Mouse (Mus musculus): Measurements from ENCODE around the gene Ssh2.

Gene Ssh2

DNA sequence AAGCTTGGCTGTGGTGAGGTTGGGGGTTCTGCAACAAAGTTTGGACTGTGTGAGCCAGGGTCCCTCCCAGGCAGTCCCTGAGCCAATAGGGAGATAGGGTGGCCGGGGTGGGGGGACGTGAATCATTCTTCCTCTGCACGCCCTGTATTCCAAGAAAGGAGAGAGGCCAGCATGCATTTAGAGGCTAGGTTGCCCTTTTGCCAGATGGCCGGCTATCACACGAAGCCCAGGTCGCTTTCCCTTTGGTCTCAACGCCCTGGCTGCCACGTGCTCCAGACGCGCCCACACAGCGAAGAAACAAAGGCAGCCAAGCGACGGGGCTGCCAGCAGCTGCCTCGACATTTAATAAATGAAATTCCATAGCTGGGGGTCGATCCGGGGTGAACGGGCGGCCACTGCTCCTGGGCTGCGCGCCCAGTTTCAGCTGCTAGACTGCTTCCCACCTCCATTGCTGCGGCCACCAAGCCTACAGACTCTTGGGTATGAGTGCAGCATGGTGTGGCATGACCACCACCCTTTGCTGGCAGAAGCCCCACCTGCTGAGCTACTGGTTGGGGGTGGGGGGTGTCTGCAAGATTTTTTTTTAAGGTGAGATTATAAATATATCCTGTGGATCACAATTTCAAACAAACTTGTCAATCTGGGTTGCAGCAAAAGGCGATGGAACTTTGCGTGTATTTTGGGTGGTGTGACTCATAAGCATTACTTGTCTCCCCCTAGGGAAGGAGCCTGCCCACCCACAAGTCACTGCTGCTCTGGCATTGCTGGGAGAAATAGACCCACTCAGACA lies 275.6 kb downstream of the Ssh2 start:
- ATAC-seq (ENCODE audit: low TSS enrichment) = no peak

GRCm38 (mm10) chr11:77492311-77492871 lies 276.3 kb downstream of the Ssh2 start:
- no peak for ATAC-seq (ENCODE audit: low TSS enrichment)

DNA sequence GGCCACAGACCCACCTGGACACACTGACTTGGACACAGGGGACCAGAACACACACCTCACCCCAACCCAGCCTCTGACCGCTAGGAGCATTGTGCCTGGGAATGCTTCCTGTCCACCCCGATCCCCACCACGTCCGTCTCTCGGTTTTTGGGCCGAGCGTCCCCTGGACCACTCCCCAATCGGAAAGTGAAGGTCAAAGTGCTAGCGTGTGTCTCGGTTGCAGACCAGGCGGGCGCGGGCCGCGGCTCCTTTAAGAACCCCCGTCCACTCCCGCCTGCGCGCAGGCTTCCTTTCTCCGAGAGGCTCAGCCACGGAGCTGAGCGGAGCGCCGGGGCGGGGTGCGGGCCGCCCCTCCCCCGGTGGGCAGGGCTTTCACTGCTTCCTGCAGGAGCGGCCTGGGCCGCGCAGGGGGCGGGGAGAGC lies 276.8 kb downstream of the Ssh2 start:
- peak; percentile 49 for ATAC-seq (ENCODE audit: low TSS enrichment)

DNA sequence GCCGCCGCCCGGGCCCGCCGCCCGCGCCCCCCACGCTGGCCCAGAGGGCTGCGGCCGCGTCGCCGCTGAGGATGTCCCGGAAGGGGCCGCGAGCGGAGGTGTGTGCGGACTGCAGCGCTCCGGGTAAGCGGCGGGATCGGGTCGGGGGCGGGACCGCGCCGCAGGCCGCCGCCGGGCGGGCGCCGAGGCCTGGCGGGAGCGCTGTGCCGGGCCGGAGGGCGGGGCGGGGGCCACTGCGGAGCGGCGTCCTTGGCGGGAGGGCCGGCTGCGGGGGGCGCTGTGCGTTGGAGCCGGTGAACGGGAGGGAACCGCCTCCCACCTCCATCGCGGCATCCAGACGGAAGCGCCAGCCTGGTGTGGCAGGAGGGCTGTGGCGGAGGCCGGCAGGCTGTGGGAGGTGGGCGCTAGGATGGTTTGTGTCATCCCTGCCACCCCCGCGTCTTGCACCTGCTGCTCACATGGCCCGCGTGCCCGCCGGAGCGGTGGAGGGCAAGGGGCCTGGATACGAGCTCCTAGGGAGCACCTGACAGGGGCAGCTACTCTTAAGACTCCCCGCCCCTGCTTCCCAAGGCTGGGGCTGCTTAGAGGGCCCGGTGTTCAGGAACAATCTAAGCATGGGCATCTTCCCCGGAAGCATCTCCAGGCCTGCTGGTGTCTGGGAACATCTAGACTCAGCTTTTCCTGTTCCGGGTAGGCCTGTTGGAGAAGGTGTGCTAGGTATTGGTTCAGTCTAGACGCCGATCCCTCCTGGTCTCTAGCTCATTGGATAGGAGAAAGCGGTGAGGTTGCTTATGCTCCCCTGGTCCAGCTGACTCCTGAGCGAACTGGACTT lies 277.6 kb downstream of the Ssh2 start, which contains the start of gene Git1:
Gene Git1 (plus strand): TSS at position 51 of the 832 bp plus-strand sequence.
- ATAC-seq (ENCODE audit: low TSS enrichment) = peak; percentile 21

DNA sequence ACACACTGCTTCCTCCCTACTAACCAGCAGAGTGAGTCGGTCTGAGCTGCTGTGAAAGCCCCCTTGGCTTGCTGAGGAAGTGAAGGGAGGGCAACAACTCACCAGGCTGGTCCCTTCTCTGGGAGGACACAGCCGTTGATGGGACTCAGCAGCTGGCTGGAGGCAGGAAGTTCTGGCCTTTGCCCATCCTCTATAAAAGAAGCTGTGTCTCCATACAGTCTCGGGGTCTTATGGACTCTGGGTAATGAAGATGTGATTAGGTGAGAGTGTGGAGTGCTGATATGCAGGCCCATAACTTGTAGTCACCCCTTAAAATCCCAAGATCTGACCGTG lies 278.2 kb downstream of the Ssh2 start:
- ATAC-seq (ENCODE audit: low TSS enrichment) = no peak

DNA sequence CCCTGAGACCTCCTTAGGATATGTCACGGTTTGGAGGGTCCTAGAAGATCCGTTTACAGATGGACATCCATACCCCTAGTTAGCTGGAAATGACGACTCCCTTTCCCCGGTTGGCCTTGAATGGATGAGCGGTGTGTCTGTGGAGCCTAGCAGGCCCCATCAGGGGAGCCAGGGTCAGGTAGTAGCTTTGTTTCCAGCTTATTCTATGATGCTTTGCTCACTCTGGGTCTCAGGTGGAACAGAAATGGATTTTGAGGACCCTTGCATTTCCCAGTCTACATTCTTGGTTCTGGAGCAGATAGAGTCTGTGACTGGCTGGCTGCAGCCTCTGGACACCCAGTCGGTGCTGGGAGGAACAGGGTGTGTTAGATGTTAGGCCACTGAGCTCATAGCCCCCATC lies 278.7 kb downstream of the Ssh2 start:
- no peak for ATAC-seq (ENCODE audit: low TSS enrichment)

- ATAC-seq (ENCODE audit: low TSS enrichment) = no peak
Observed at GRCm38 (mm10) chr11:77495507-77495906, 279.4 kb downstream of the Ssh2 start.

DNA sequence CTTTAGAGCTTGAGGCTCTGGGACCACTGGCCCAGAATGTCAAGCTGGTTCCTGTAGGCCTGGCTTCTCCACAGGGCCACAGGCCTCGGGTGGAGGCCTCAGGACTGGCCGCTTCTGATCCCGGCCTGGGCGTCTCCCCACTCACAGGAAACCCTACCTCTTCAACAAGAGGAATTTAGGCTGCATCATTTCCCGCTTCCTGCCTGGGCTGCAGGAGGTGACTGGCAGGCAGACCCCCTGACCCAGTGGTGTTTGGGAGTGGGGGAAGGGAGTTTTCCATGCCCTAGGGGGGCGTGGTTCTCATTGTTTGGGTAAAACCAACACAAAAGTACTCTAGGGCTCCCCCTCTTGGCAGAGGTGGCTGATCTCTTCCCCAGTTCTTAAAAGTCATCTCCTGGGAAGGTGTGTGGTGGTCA lies 281.3 kb downstream of the Ssh2 start:
- ATAC-seq (ENCODE audit: low TSS enrichment) = no peak

GRCm38 (mm10) chr11:77497851-77498250 lies 281.8 kb downstream of the Ssh2 start:
- ATAC-seq (ENCODE audit: low TSS enrichment) = no peak

- ATAC-seq (ENCODE audit: low TSS enrichment) = no peak
Observed at GRCm38 (mm10) chr11:77498261-77499139, 282.4 kb downstream of the Ssh2 start.

DNA sequence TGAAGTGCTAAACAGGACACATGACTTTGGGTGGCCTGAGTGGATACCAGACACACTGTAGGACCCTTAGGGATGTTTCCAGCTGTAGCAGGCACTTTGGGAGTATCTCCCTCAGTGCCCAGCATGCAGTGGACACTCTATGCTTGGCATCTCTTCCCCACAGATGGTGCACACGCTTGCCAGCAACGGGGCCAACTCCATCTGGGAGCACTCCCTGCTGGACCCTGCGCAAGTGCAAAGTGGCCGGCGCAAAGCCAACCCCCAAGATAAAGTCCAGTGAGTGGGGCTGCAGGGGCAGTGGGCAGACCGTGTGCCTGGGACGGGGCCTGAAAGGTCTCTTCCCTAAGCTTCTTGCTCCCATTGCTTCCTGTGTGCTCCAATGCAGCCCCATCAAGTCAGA lies 283.3 kb downstream of the Ssh2 start:
- ATAC-seq (ENCODE audit: low TSS enrichment) = peak; percentile 22; the same call in 1 of the 2 replicates

DNA sequence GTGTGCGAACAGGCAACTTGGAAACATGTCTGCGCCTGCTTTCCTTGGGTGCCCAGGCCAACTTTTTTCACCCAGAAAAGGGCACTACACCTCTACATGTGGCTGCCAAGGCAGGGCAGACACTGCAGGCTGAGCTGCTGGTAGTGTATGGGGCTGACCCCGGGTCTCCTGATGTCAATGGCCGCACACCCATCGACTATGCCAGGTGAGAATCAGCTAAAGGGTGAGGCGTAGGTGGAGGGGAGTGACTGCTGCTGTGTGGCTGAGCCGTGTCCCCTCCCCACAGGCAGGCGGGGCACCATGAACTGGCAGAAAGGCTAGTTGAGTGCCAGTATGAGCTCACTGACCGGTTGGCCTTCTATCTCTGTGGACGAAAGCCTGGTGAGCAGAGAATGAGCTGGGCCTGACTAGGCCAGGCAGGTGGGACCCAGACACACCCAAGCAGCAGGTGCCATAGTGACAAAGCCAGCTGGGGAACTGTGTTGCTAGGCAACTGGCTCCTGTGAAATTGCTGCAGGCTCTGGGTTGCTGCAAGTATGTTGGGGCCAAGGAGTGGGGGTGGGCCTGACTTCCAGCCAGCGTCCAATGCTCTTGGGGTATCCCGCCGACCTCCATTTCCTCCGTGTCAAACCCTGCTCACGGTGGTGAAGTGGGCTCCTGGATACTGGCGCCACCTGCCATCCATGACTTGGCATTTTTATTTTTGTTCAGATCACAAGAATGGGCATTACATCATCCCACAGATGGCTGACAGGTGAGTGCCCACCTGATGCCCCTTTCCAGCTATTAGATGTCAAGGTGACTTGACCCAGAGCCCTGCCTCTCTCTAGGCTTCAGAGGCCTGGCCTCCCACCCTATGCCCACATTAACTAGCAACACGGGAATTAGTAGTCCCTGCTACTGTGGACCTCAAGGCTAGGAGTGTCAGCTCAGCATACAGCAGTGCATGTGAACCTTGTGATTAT lies 284.6 kb downstream of the Ssh2 start:
- no peak for ATAC-seq (ENCODE audit: low TSS enrichment)

GRCm38 (mm10) chr11:77501392-77501791 lies 285.3 kb downstream of the Ssh2 start:
- ATAC-seq (ENCODE audit: low TSS enrichment) = peak; percentile 51

GRCm38 (mm10) chr11:77501971-77502370 lies 285.9 kb downstream of the Ssh2 start:
- ATAC-seq (ENCODE audit: low TSS enrichment) = no peak

- ATAC-seq (ENCODE audit: low TSS enrichment) = no peak
Observed at GRCm38 (mm10) chr11:77502481-77502880, 286.4 kb downstream of the Ssh2 start.

- ATAC-seq (ENCODE audit: low TSS enrichment) = no peak
Observed at GRCm38 (mm10) chr11:77503511-77503910, 287.4 kb downstream of the Ssh2 start.

DNA sequence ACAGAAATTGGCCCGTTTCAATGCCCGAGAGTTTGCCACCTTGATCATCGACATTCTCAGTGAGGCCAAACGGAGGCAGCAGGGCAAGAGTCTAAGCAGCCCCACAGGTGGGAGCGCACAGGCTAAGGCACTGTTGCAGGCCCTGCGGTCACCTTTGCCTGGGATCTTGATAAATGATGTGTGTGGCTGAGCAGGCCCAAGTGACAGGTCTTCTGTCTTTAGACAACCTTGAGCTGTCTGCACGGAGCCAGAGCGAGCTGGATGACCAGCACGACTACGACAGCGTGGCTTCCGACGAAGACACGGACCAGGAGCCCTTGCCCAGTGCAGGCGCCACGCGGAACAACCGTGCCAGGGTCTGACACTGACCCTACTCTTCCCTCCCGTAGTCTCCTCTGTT lies 288.3 kb downstream of the Ssh2 start:
- no peak for ATAC-seq (ENCODE audit: low TSS enrichment)

- no peak for ATAC-seq (ENCODE audit: low TSS enrichment)
Observed at GRCm38 (mm10) chr11:77505291-77505980, 289.3 kb downstream of the Ssh2 start.

DNA sequence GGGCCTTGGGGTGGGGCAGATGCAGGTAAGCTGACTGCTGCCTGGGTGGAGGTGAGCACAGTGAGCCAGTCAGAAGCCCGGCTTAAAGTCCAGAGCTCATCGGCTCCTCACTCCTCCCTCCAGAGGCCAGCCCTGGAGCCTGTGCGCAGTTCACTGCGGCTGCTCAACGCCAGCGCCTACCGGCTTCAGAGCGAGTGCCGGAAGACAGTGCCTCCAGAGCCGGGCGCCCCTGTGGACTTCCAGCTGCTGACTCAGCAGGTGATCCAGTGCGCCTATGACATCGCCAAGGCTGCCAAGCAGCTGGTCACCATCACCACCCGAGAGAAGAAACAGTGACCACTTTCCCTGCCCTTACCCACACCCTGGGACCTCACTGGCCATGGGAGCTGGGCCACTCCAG lies 290.2 kb downstream of the Ssh2 start:
- no peak for ATAC-seq (ENCODE audit: low TSS enrichment)

DNA sequence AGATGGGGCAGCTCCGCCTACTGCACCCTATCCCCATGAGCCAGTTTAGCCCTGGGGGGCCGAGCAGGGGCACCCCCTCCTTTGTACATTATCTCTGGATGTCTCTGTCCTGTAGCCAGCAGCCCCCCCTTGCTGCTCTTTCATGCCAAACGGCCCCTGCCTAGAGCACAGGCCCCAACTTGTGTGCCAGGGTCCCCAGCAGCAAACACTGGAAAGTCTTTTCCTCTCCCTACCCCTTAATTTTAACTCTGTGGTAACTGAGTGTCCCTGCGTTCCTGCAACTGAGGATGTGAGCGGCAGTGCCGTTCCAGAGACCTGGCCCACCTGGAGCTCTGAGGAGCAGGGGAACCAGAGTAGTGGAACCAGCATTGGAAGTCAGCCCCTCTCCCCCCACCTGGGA lies 290.9 kb downstream of the Ssh2 start:
- ATAC-seq (ENCODE audit: low TSS enrichment) = no peak
